Mouse (Mus musculus) midbrain, embryonic 12.5 days (tissue): ENCODE data around the gene Gm17606. TPM values are rescaled to one million over a fixed set of nuclear protein-coding genes. Genes with fewer than 3 reads are reported as not detected.
"Not testable (repeated sequence)": the region's sequence is repeated elsewhere in the genome, so short reads cannot be mapped to it uniquely, and the experiment has no call there.

Source experiments
- ATAC-seq: fragments of 200-750 bp; cut with Nextera tagmentation; 2 replicates; pipeline ENCODE4 v1.8.0; 2017; ENCODE audit warnings: low read depth, moderate TSS enrichment, moderate library complexity; ENCODE audit not compliant: low FRiP score
- H3K27ac ChIP-seq: fragments of 300-500 bp; sonication (generic); replicated peaks from 2 replicates; pipeline ENCODE4 v1.5.1; 2016; ENCODE audit warnings: mild to moderate bottlenecking
- H3K27me3 ChIP-seq: fragments of 300-500 bp; sonication (generic); 2 replicates; pipeline ENCODE4 v1.6.1; 2016; ENCODE audit warnings: mild to moderate bottlenecking
- H3K36me3 ChIP-seq: fragments of 300-500 bp; sonication (generic); 2 replicates; pipeline ENCODE4 v1.6.1; 2016
- H3K4me1 ChIP-seq: fragments of 300-500 bp; sonication (generic); 2 replicates; pipeline ENCODE4 v1.6.1; 2016
- H3K4me2 ChIP-seq: fragments of 300-500 bp; sonication (generic); replicated peaks from 2 replicates; pipeline ENCODE4 v1.6.1; 2016; ENCODE audit warnings: mild to moderate bottlenecking, moderate library complexity
- H3K4me3 ChIP-seq: fragments of 300-500 bp; sonication (generic); 2 replicates; pipeline ENCODE4 v1.5.1; 2016; ENCODE audit warnings: mild to moderate bottlenecking
- H3K9ac ChIP-seq: fragments of 300-500 bp; sonication (generic); replicated peaks from 2 replicates; pipeline ENCODE4 v1.6.1; 2016; ENCODE audit warnings: mild to moderate bottlenecking, moderate library complexity
- H3K9me3 ChIP-seq: fragments of 300-500 bp; sonication (generic); 2 replicates; pipeline ENCODE4 v1.6.1; 2016; ENCODE audit warnings: mild to moderate bottlenecking
- WGBS: fragments of 180-500 bp; shearing (Covaris S2); methylation state at CpG from one replicate; pipeline ENCODE4 v1.1.7; 2016; 5-methylcytosine and 5-hydroxymethylcytosine counted together
- polyA plus RNA-seq: library from polyadenylated mRNA; unstranded; fragments of >200 nt; fragmentation: Nextera tagmentation; extraction: Ambion mirVana; gene quantifications from 2 replicates; pipeline ENCODE4 v1.2.1, GENCODE M21; 2016

The Gm17606 gene
- polyA plus RNA-seq, 1 experiment from 2014 or later, result not detected

GRCm38 (mm10) chr14:54607226-54607625, 33.5 kb upstream of the Gm17606 start:
- Histone ChIP-seq H3K4me1 (peaks cover 21% of the 10 kb centered on the region), H3K9me3 (no peaks in the 10 kb centered on the region), H3K36me3 (peaks cover 15% of the 10 kb centered on the region; the same call in 1 of the 2 replicates), H3K4me2 (no peak overlapping the region), H3K9ac (no peak overlapping the region), H3K4me3 (no peak overlapping the region), H3K27ac (no peak overlapping the region), H3K27me3 (no peaks in the 10 kb centered on the region)
- ATAC-seq, result no peak
- WGBS, result 44% methylated on average over 8 of the region's 8 CpGs

DNA sequence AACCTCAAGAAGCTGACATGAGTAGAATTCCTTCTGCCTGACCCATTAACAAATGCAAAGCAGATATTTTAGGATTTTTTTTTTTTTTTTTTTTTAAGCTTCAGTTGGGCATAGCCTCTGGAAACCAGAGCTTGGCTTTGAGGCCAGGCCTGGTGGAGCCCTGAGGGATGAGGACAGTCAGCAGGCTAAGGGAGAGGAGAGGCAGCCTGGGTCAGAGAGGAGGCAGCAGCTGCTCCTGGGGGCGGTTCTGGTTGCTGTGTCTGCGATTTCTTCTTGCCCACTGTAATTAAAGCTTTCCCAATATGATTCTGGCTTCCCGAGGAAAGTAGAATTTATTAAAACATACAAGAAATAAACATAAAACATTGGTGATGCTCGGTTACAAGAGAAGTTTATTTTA, 31.5 kb upstream of the Gm17606 start:
- Histone ChIP-seq H3K9ac (no peak overlapping the region), H3K4me3 (no peak overlapping the region), H3K36me3 (peaks cover 27% of the 10 kb centered on the region), H3K27me3 (no peaks in the 10 kb centered on the region), H3K9me3 (no peaks in the 10 kb centered on the region), H3K27ac (no peak overlapping the region), H3K4me1 (peaks cover 9% of the 10 kb centered on the region), H3K4me2 (no peak overlapping the region)
- WGBS, result 76% methylated on average over 4 of the region's 4 CpGs
- no peak for ATAC-seq

DNA sequence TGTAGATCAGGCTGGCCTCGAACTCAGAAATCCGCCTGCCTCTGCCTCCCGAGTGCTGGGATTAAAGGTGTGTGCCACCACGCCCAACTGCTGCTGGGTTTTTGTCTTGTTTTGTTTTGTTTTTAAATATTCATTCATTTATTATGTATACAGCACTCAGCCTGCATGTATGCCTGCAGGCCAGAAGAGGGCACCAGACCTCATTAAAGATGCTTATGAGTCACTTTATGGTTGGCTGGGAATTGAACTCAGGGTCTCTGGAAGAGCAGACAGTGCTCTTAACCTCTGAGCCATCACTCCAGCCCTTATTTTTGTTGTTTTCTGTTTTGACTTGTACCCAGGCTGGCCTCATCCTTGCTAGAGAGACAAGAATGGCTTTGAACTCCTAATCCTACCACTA, 30.8 kb upstream of the Gm17606 start:
- no peak overlapping the region for H3K4me3 ChIP-seq
- ATAC-seq, result no peak
- H3K36me3 ChIP-seq, result peaks cover 31% of the 10 kb centered on the region
- no peaks in the 10 kb centered on the region for H3K9me3 ChIP-seq
- H3K27ac ChIP-seq, result no peak overlapping the region
- H3K27me3 ChIP-seq, result no peaks in the 10 kb centered on the region
- WGBS, result 70% methylated on average over 4 of the region's 4 CpGs
- peaks cover 2% of the 10 kb centered on the region; the same call in 1 of the 2 replicates for H3K4me1 ChIP-seq
- no peak overlapping the region for H3K9ac ChIP-seq
- no peak overlapping the region for H3K4me2 ChIP-seq

- Histone ChIP-seq H3K36me3 (peaks cover 37% of the 10 kb centered on the region), H3K9ac (no peak overlapping the region), H3K27ac (peak overlapping the region; percentile 15; the same call in 1 of the 2 replicates), H3K4me3 (no peak overlapping the region), H3K27me3 (no peaks in the 10 kb centered on the region), H3K9me3 (no peaks in the 10 kb centered on the region), H3K4me2 (no peak overlapping the region), H3K4me1 (0 out of 2 replicates have a peak, but pooled peaks cover 3% of the 10 kb centered on the region)
- ATAC-seq, result no peak
- 82% methylated on average over 6 of the region's 6 CpGs for WGBS
Observed at GRCm38 (mm10) chr14:54610648-54611047, 30.1 kb upstream of the Gm17606 start.

- WGBS, result 96% methylated on average over 16 of the region's 16 CpGs
- not testable (repeated sequence) for H3K27ac ChIP-seq, H3K9me3 ChIP-seq, H3K27me3 ChIP-seq, H3K4me3 ChIP-seq, ATAC-seq, H3K9ac ChIP-seq, H3K4me2 ChIP-seq
- H3K4me1 ChIP-seq, result peaks cover 18% of the 10 kb centered on the region
- H3K36me3 ChIP-seq, result peaks cover 45% of the 10 kb centered on the region
Observed at GRCm38 (mm10) chr14:54614130-54614529, 26.6 kb upstream of the Gm17606 start.

DNA sequence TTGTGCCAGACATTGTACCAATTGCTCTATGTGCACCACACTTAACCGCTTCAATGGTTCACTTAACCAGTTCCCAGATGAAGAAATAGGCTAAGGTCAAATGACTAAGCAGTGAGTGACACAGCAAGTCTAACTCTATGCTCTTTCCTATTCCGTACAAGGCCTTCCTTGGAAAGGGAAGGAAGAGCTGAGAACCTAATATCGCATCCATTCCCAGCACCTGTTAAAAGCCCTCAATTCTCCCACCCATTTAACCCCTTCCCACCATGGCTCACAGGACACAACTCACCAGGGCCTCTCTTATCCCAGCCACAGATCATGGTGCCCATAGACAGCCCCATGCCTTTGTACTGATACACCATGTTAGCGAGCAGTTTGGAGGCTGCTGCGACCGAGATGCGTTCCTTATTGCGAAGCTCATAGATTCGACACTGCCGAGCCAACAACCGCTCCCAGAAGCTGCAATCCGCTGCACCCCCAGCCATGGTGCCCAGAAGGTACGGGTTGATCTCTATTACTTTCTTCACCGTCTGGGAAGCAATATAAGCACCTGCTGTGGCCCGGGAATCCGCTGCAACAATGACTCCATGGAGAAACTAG, 24.4 kb upstream of the Gm17606 start:
- 93% methylated on average over 16 of the region's 16 CpGs for WGBS
- no peak overlapping the region for H3K4me3 ChIP-seq
- no peak overlapping the region for H3K27ac ChIP-seq
- H3K9me3 ChIP-seq, result no peaks in the 10 kb centered on the region
- no peaks in the 10 kb centered on the region for H3K27me3 ChIP-seq
- H3K4me1 ChIP-seq, result peaks cover 18% of the 10 kb centered on the region
- 0 out of 2 replicates have a peak overlapping the region, but pooled peaks have one; percentile 78 for H3K4me2 ChIP-seq
- ATAC-seq, result no peak
- no peak overlapping the region for H3K9ac ChIP-seq
- H3K36me3 ChIP-seq, result peaks cover 38% of the 10 kb centered on the region

DNA sequence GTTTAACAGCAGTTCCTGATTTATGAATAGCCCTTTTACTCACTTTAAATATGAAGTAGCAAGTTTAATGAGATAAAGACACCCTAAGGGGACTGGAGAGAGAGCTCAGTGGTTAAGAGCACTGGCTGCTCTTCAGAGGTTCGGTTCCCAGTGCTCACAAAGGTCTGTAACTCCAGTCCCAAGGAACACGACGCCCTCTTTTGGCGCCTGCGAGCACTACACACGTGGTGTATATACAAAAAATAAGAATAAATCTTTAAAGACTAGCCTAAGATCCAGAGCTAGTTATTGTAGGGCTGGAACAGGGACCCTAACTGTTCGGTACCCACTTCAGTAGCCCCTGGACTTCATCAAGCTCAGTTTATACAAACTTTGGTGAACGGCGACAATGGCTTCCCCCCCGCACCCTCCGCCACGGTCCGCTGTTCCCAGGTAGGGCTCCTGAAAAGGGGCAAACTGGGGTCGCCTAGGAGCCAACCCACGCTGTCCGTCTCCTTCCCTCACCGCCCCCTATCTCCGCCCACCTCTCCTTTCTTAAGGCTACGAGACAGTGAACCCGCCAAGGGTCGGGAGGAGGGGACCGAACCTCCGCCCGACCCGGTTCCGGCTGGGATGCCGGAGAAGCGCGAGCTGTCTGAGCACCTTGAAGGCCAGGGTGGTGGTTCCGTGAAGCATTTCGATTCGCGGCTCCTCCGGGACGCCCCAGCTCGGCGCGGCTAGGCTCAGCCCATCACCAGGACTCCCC, 23.4 kb upstream of the Gm17606 start:
- no peaks in the 10 kb centered on the region for H3K9me3 ChIP-seq
- H3K4me1 ChIP-seq, result peaks cover 18% of the 10 kb centered on the region

GRCm38 (mm10) chr14:54617897-54618365, 22.8 kb upstream of the Gm17606 start, which contains the start of gene Psmb5:
Gene Psmb5 (minus strand): TSS chr14:54618022.
- peak; percentile 91 for ATAC-seq
- peak within 1 kb of the TSS; percentile 78 for H3K4me2 ChIP-seq
- peaks cover 25% of the 10 kb centered on the region for H3K36me3 ChIP-seq
- H3K27me3 ChIP-seq, result no peaks in the 10 kb centered on the region
- under 1% methylated on average over 25 of the region's 25 CpGs for WGBS
- H3K9me3 ChIP-seq, result no peaks in the 10 kb centered on the region
- peak within 1 kb of the TSS; percentile 95 for H3K4me3 ChIP-seq
- H3K27ac ChIP-seq, result peak within 1 kb of the TSS; percentile 75
- H3K4me1 ChIP-seq, result peaks cover 18% of the 10 kb centered on the region
- H3K9ac ChIP-seq, result peak within 1 kb of the TSS; percentile 92

More for the DNA sequence above, 23.4 kb upstream of the Gm17606 start:
- H3K4me3 ChIP-seq, result peak overlapping the region; percentile 95
- peak overlapping the region; percentile 75 for H3K27ac ChIP-seq
- peak; percentile 57 for ATAC-seq
- peak overlapping the region; percentile 92 for H3K9ac ChIP-seq
- peak overlapping the region; percentile 78 for H3K4me2 ChIP-seq
- no peaks in the 10 kb centered on the region for H3K27me3 ChIP-seq
- H3K36me3 ChIP-seq, result peaks cover 31% of the 10 kb centered on the region
- 3% methylated on average over 38 of the region's 38 CpGs for WGBS

DNA sequence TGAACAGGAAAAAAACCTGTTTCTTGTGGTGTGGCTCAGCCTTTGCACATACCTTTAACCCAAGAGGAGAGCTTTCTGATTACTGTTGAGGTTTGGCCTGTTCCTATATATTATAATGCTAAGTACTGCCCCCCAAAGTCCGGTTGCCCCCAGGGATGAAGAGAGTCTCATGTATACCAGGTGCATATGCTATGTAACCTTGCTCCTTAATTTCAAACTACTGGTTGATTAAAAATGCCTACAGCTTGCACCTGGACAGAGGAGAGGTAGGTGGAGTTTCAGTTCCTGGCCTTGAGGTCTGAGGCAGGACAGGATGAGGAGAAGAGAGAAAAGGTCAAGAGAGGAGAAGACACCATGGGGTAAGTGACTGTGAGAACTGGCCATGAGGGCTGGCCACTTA, 19.6 kb upstream of the Gm17606 start, which contains the start of gene Psmb11:
Psmb11 (plus strand) TSS at position 301 of the 400 bp plus-strand sequence.
- Histone ChIP-seq H3K4me2 (no peak within 1 kb of the TSS), H3K9me3 (no peaks in the 10 kb centered on the region), H3K4me3 (no peak within 1 kb of the TSS), H3K27ac (no peak within 1 kb of the TSS), H3K36me3 (peaks cover 3% of the 10 kb centered on the region), H3K27me3 (no peaks in the 10 kb centered on the region; the same call in 1 of the 2 replicates), H3K4me1 (peaks cover 11% of the 10 kb centered on the region), H3K9ac (no peak within 1 kb of the TSS)
- ATAC-seq, result no peak
- whole genome bisulfite sequencing, result 93% methylated on average over 1 of the region's 1 CpGs

GRCm38 (mm10) chr14:54623334-54623733, 17.4 kb upstream of the Gm17606 start:
- no peak overlapping the region for H3K27ac ChIP-seq
- H3K4me2 ChIP-seq, result no peak overlapping the region
- no peak overlapping the region for H3K4me3 ChIP-seq
- no peak for ATAC-seq
- H3K36me3 ChIP-seq, result no peaks in the 10 kb centered on the region
- H3K27me3 ChIP-seq, result no peaks in the 10 kb centered on the region; the same call in 1 of the 2 replicates
- no peaks in the 10 kb centered on the region for H3K4me1 ChIP-seq
- no peak overlapping the region for H3K9ac ChIP-seq
- H3K9me3 ChIP-seq, result no peaks in the 10 kb centered on the region
- WGBS, result 83% methylated on average over 6 of the region's 6 CpGs

- ATAC-seq, result no peak
- no peak overlapping the region for H3K27ac ChIP-seq
Observed at GRCm38 (mm10) chr14:54624976-54625375, 15.8 kb upstream of the Gm17606 start.

DNA sequence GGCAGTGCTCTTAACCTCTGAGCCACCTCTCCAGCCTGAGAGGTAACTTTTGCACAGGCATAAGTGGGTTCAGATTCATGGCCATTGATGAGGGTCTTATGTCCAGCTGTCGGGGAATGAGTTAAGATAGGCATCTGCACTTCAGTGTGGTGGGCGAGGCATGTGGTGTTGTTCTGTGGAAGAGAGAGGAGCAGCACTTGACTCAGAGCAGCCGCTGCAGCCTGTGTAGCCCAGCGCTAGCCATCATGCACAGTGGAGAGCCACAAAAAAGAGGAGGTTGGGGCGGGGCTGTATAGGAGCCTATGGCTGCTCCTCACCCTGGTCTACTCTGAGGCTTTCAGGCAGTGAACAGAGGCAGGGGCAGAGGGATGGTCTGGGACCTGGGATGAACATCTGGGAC, 12.6 kb upstream of the Gm17606 start:
- 82% methylated on average over 5 of the region's 5 CpGs for WGBS
- no peak overlapping the region for H3K4me2 ChIP-seq
- H3K4me3 ChIP-seq, result no peak overlapping the region
- H3K9ac ChIP-seq, result no peak overlapping the region
- H3K9me3 ChIP-seq, result no peaks in the 10 kb centered on the region
- H3K4me1 ChIP-seq, result no peaks in the 10 kb centered on the region
- no peaks in the 10 kb centered on the region; the same call in 1 of the 2 replicates for H3K27me3 ChIP-seq
- peaks cover 29% of the 10 kb centered on the region for H3K36me3 ChIP-seq
- no peak overlapping the region for H3K27ac ChIP-seq
- ATAC-seq, result no peak

More at GRCm38 (mm10) chr14:54624976-54625375, 15.8 kb upstream of the Gm17606 start:
- no peaks in the 10 kb centered on the region for H3K36me3 ChIP-seq
- H3K4me3 ChIP-seq, result no peak overlapping the region
- WGBS, result 78% methylated on average over 10 of the region's 10 CpGs
- H3K9me3 ChIP-seq, result no peaks in the 10 kb centered on the region
- H3K4me2 ChIP-seq, result no peak overlapping the region
- H3K4me1 ChIP-seq, result no peaks in the 10 kb centered on the region
- H3K27me3 ChIP-seq, result no peaks in the 10 kb centered on the region; the same call in 1 of the 2 replicates
- no peak overlapping the region for H3K9ac ChIP-seq
